Mouse (Mus musculus): ENCODE results near the gene Thbs3. TPM values are rescaled to one million over a fixed set of nuclear protein-coding genes. Genes with fewer than 3 reads are reported as not detected.

Thbs3 gene
- polyA plus RNA-seq, 1 experiment from 2014 or later = 24.4 TPM

- H3K4me1 ChIP-seq (ENCODE audit: control insufficient read depth, insufficient read depth, low read length) = no peaks in the 10 kb centered on the region; the same call in 1 of the 2 replicates
- H3K9ac ChIP-seq (replicated peaks; ENCODE audit: low read length) = no peak overlapping the region
- no peaks in the 10 kb centered on the region for H3K9me3 ChIP-seq (replicated peaks; ENCODE audit: control insufficient read depth, low read length)
- H3K4me2 ChIP-seq (ENCODE audit: low read depth, low read length) = no peak overlapping the region
- H3K27ac ChIP-seq (replicated peaks; ENCODE audit: low read depth, low read length) = no peak overlapping the region
- DNase-seq (ENCODE audit: low spot score) (no peak), ATAC-seq (replicated peaks; ENCODE audit: insufficient number of reproducible peaks, low FRiP score, low TSS enrichment, low read depth) (no peak)
- H3K36me3 ChIP-seq (replicated peaks; ENCODE audit: control insufficient read depth, insufficient read depth, low read depth, low read length) = no peaks in the 10 kb centered on the region; the same call in 1 of the 2 replicates
- WGBS = 81% methylated on average over 11 of the region's 12 CpGs
- no peaks in the 10 kb centered on the region for H3K27me3 ChIP-seq (ENCODE audit: control insufficient read depth, insufficient read depth, low read length)
- H3K4me3 ChIP-seq (ENCODE audit: low read depth, low read length) = no peak overlapping the region
Observed at GRCm38 (mm10) chr3:89238494-89238893, 23.5 kb downstream of the Thbs3 start.

- Histone ChIP-seq H3K36me3 (replicated peaks; ENCODE audit: control insufficient read depth, insufficient read depth, low read depth, low read length) (no peaks in the 10 kb centered on the region; the same call in 1 of the 2 replicates), H3K4me2 (ENCODE audit: low read depth, low read length) (no peak overlapping the region), H3K27me3 (ENCODE audit: control insufficient read depth, insufficient read depth, low read length) (no peaks in the 10 kb centered on the region), H3K4me1 (ENCODE audit: control insufficient read depth, insufficient read depth, low read length) (peaks cover 6% of the 10 kb centered on the region), H3K9me3 (replicated peaks; ENCODE audit: control insufficient read depth, low read length) (no peaks in the 10 kb centered on the region), H3K4me3 (ENCODE audit: low read depth, low read length) (no peak overlapping the region), H3K27ac (replicated peaks; ENCODE audit: low read depth, low read length) (no peak overlapping the region), H3K9ac (replicated peaks; ENCODE audit: low read length) (no peak overlapping the region)
- ATAC-seq (replicated peaks; ENCODE audit: insufficient number of reproducible peaks, low FRiP score, low TSS enrichment, low read depth) (no peak), DNase-seq (ENCODE audit: low spot score) (peak; percentile 53)
- WGBS = 75% methylated on average over 9 of the region's 9 CpGs
Observed at GRCm38 (mm10) chr3:89242331-89242895, 27.4 kb downstream of the Thbs3 start.

- ATAC-seq (replicated peaks; ENCODE audit: insufficient number of reproducible peaks, low FRiP score, low TSS enrichment, low read depth) (peak; percentile 64), DNase-seq (ENCODE audit: low spot score) (peak; percentile 76)
- no peak overlapping the region for H3K9ac ChIP-seq (replicated peaks; ENCODE audit: low read length)
- H3K9me3 ChIP-seq (replicated peaks; ENCODE audit: control insufficient read depth, low read length) = no peaks in the 10 kb centered on the region
- H3K4me2 ChIP-seq (ENCODE audit: low read depth, low read length) = peak overlapping the region; percentile 43
- no peaks in the 10 kb centered on the region for H3K27me3 ChIP-seq (ENCODE audit: control insufficient read depth, insufficient read depth, low read length)
- H3K4me3 ChIP-seq (ENCODE audit: low read depth, low read length) = peak overlapping the region; percentile 40
- no peaks in the 10 kb centered on the region; the same call in 1 of the 2 replicates for H3K36me3 ChIP-seq (replicated peaks; ENCODE audit: control insufficient read depth, insufficient read depth, low read depth, low read length)
- WGBS = 7% methylated on average over 14 of the region's 14 CpGs
- peaks cover 6% of the 10 kb centered on the region for H3K4me1 ChIP-seq (ENCODE audit: control insufficient read depth, insufficient read depth, low read length)
- H3K27ac ChIP-seq (replicated peaks; ENCODE audit: low read depth, low read length) = no peak overlapping the region
Observed at GRCm38 (mm10) chr3:89243609-89244008, 28.6 kb downstream of the Thbs3 start.

GRCm38 (mm10) chr3:89244158-89244981, 29.4 kb downstream of the Thbs3 start:
- H3K9me3 ChIP-seq (replicated peaks; ENCODE audit: control insufficient read depth, low read length) = no peaks in the 10 kb centered on the region
- peak overlapping the region; percentile 59 for H3K4me2 ChIP-seq (ENCODE audit: low read depth, low read length)
- ATAC-seq (replicated peaks; ENCODE audit: insufficient number of reproducible peaks, low FRiP score, low TSS enrichment, low read depth) = no peak
- no peaks in the 10 kb centered on the region for H3K36me3 ChIP-seq (replicated peaks; ENCODE audit: control insufficient read depth, insufficient read depth, low read depth, low read length)
- peak overlapping the region; percentile 40 for H3K4me3 ChIP-seq (ENCODE audit: low read depth, low read length)
- no peak overlapping the region for H3K27ac ChIP-seq (replicated peaks; ENCODE audit: low read depth, low read length)
- H3K4me1 ChIP-seq (ENCODE audit: control insufficient read depth, insufficient read depth, low read length) = peaks cover 6% of the 10 kb centered on the region
- 11% methylated on average over 25 of the region's 25 CpGs for WGBS
- no peaks in the 10 kb centered on the region for H3K27me3 ChIP-seq (ENCODE audit: control insufficient read depth, insufficient read depth, low read length)
- DNase-seq (ENCODE audit: low spot score) = no peak
- peak overlapping the region; percentile 45 for H3K9ac ChIP-seq (replicated peaks; ENCODE audit: low read length)

- Histone ChIP-seq H3K4me1 (ENCODE audit: control insufficient read depth, insufficient read depth, low read length) (peaks cover 6% of the 10 kb centered on the region), H3K9ac (replicated peaks; ENCODE audit: low read length) (peak overlapping the region; percentile 45), H3K4me3 (ENCODE audit: low read depth, low read length) (peak overlapping the region; percentile 40), H3K4me2 (ENCODE audit: low read depth, low read length) (peak overlapping the region; percentile 59), H3K27me3 (ENCODE audit: control insufficient read depth, insufficient read depth, low read length) (no peaks in the 10 kb centered on the region), H3K36me3 (replicated peaks; ENCODE audit: control insufficient read depth, insufficient read depth, low read depth, low read length) (no peaks in the 10 kb centered on the region; the same call in 1 of the 2 replicates), H3K9me3 (replicated peaks; ENCODE audit: control insufficient read depth, low read length) (no peaks in the 10 kb centered on the region), H3K27ac (replicated peaks; ENCODE audit: low read depth, low read length) (no peak overlapping the region)
- ATAC-seq (replicated peaks; ENCODE audit: insufficient number of reproducible peaks, low FRiP score, low TSS enrichment, low read depth) (peak; percentile 11; the same call in 1 of the 2 replicates), DNase-seq (ENCODE audit: low spot score) (peak; percentile 66)
- WGBS = under 1% methylated on average over 20 of the region's 26 CpGs
Observed at GRCm38 (mm10) chr3:89244982-89245687, 30.2 kb downstream of the Thbs3 start.

- DNase-seq (ENCODE audit: low spot score) (peak; percentile 54), ATAC-seq (replicated peaks; ENCODE audit: insufficient number of reproducible peaks, low FRiP score, low TSS enrichment, low read depth) (peak; percentile 29; the same call in 1 of the 2 replicates)
- Histone ChIP-seq H3K27me3 (ENCODE audit: control insufficient read depth, insufficient read depth, low read length) (no peaks in the 10 kb centered on the region), H3K4me2 (ENCODE audit: low read depth, low read length) (peak within 1 kb of the TSS; percentile 75), H3K9me3 (replicated peaks; ENCODE audit: control insufficient read depth, low read length) (no peaks in the 10 kb centered on the region), H3K36me3 (replicated peaks; ENCODE audit: control insufficient read depth, insufficient read depth, low read depth, low read length) (no peaks in the 10 kb centered on the region; the same call in 1 of the 2 replicates), H3K27ac (replicated peaks; ENCODE audit: low read depth, low read length) (no peak within 1 kb of the TSS; the same call in 1 of the 2 replicates), H3K4me3 (ENCODE audit: low read depth, low read length) (peak within 1 kb of the TSS; percentile 76), H3K9ac (replicated peaks; ENCODE audit: low read length) (peak within 1 kb of the TSS; percentile 79), H3K4me1 (ENCODE audit: control insufficient read depth, insufficient read depth, low read length) (peaks cover 6% of the 10 kb centered on the region)
- 5% methylated on average over 20 of the region's 20 CpGs for WGBS
Observed at GRCm38 (mm10) chr3:89245688-89246171, 30.8 kb downstream of the Thbs3 start, which contains the start of gene Krtcap2. Krtcap2 (plus strand) TSS chr3:89245966.

GRCm38 (mm10) chr3:89246261-89247100, 31.5 kb downstream of the Thbs3 start, which contains the start of gene Trim46:
Trim46 (minus strand) TSS chr3:89246309.
- ATAC-seq (replicated peaks; ENCODE audit: insufficient number of reproducible peaks, low FRiP score, low TSS enrichment, low read depth) (peak; percentile 50), DNase-seq (ENCODE audit: low spot score) (peak; percentile 94)
- H3K9ac ChIP-seq (replicated peaks; ENCODE audit: low read length) = peak within 1 kb of the TSS; percentile 79
- H3K27ac ChIP-seq (replicated peaks; ENCODE audit: low read depth, low read length) = no peak within 1 kb of the TSS; the same call in 1 of the 2 replicates
- H3K4me2 ChIP-seq (ENCODE audit: low read depth, low read length) = peak within 1 kb of the TSS; percentile 75
- H3K9me3 ChIP-seq (replicated peaks; ENCODE audit: control insufficient read depth, low read length) = no peaks in the 10 kb centered on the region
- no peaks in the 10 kb centered on the region; the same call in 1 of the 2 replicates for H3K36me3 ChIP-seq (replicated peaks; ENCODE audit: control insufficient read depth, insufficient read depth, low read depth, low read length)
- WGBS = under 1% methylated on average over 42 of the region's 42 CpGs
- peaks cover 9% of the 10 kb centered on the region for H3K4me1 ChIP-seq (ENCODE audit: control insufficient read depth, insufficient read depth, low read length)
- peak within 1 kb of the TSS; percentile 76 for H3K4me3 ChIP-seq (ENCODE audit: low read depth, low read length)
- no peaks in the 10 kb centered on the region for H3K27me3 ChIP-seq (ENCODE audit: control insufficient read depth, insufficient read depth, low read length)

Data from embryonic facial prominence, embryonic 11.5 days (tissue).